Mouse (Mus musculus): ENCODE measurements around the gene Krtap19-2.

Krtap19-2 gene

DNA sequence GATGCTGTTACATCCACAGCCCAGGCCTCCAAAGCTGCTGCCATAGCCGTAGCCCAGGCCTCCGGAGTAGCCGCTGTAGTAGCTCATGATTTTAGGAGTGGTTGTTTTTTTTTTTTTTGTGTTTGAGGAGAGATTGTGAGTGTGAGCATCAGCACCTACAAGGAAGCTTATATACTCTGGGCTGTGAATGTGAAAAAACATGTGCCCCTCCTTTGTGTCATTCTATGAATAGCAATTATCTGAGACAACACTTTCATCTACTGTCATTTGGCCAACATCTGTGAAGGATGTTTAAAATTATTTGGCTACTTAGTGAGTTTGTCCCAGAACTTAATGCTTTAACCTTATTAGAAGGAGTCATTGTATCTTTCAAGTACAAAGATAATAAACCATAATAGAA is at the start of gene Krtap19-2:
Gene Krtap19-2 (minus strand): TSS at position 101 of the 400 bp plus-strand sequence.
- DNase-seq, result no peak

DNA sequence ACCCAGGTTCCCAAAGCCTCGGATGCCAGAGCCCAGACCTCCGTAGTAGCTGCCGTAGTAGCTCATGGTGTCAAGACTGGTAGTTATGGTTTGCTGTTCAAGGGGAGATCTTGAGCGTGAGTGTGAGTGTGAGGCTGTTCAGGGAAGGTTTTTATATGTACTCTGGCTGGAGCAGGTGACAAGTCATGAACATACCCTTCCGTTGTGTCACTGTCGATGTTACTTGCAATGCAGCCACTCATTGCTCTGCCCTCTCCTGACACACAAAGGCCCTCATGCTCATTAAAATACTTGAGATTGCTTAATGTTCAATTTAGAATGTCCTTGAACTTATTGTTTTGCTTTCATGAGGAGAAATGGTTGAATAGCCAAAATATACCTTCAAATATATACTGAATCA is 22.3 kb upstream of the Krtap19-2 start, which contains the start of gene Krtap19-5:
Gene Krtap19-5 (minus strand): TSS at position 101 of the 400 bp plus-strand sequence.
- DNase-seq, result no peak

DNA sequence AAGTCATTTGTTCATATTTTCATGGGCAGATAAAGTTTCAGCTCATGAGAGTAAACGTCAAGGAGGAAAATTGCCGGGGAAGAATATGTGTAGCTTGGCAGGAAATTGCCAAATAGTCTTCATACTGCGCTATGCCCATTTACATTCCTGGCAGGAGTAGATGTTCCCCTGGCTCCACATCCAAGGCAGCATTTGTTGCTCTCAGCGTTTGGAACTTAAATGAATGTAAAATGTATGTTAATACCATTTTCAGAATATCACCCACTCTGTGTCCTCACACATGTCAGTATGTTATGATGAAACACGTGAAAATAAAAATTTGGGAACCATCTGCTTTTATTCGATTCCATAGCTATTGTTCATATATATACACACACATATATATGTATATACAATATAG is 12.8 kb upstream of the Krtap19-2 start:
- DNase-seq, result no peak

DNA sequence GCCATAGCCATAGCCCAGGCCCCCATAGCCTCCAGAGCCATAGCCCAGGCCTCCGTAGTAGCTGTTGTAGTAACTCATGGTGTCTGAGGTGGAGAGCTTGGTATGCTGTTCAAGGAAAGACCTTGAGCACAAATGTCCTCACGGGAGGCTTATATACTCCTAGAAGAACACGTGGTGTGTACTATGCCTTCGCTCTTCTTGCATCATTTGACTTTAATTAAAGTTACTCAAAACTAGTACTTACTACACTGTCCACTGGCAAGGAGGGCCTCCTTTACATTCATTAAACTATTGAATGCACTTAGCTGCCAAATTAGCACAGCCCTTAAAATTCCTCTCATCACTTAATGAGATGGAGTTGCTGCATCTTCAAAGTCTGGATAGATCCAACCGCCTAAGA is 10.9 kb upstream of the Krtap19-2 start, which contains the start of gene Krtap19-4:
Gene Krtap19-4 (minus strand): TSS at position 101 of the 400 bp plus-strand sequence.
- no peak for DNase-seq

DNA sequence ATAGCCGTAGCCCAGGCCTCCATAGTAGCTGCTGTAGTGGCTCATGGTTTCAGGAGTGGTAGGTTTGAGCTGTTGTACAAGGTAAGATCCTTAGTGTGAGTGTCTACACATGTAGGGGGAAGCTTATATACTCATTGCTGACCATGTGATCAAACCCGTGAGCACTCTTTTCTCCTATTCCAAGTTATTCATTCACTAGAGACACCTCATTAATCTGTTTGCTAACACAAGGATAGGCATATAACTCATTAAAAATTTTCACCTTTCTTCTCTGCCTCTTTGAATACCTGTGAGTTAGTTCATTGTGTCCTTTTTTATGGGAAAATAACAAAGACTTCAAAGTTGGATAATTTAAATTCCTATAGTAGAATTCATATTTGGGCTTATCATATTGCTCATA is 3.9 kb upstream of the Krtap19-2 start, which contains the start of gene Krtap19-3:
Gene Krtap19-3 (minus strand): TSS at position 101 of the 400 bp plus-strand sequence.
- no peak for DNase-seq

DNA sequence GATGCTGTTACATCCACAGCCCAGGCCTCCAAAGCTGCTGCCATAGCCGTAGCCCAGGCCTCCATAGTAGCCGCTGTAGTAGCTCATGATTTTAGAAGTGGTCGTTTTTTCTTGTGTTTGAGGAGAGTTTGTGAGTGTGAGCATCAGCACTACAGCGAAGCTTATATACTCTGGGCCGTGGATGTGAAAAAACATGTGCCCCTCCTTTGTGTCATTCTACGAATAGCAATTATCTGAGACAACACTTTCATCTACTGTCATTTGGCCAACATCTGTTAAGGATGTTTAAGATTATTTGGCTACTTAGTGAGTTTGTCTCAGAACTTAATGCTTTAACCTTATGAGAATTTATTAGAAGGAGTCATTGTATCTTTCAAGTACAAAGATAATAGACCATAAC is 4.8 kb downstream of the Krtap19-2 start, which contains the start of gene Krtap19-1:
Gene Krtap19-1 (minus strand): TSS at position 101 of the 400 bp plus-strand sequence.
- DNase-seq, result no peak

DNA sequence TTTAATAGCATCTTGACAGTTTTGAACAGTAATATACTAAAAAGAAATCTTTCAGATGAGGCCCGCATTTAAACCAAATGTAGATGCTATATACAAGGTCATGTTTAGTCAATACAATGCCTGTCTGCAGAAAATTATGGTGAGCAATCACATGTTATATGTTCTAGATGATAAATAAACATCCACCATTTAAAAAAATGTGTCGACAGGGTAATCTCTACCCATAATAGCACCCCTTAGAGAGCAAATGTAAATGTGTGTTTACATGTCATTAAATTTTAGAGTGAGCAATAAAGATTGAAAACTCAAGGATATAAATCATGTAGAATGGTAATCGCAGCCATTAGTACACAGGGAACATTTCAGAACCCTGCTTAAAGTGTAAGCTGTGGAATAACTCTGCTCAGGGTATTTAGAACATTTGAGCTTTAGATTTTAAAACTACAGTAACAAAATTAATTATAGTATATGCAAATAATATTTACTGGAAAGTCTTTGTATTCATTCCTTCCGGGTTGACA is 9.1 kb downstream of the Krtap19-2 start:
- DNase-seq, result no peak

DNA sequence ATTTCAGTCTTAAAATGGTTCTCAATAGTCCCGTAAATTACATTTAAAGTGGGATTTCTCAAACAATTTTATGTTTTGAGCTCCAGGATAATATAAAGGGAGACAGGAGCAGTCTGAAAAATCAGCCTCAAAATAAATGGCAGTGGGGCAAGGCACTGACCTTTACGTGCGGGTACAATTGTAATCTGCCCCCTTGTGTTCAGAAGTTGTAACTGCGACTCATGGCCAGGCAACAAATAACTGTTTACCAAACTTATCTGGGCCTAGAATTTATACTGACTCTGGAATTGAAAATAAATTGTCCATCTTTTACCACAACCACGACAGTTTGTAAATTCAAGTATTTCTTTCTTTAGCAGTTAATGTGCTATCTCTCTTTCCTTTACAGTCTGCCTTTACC is 22.6 kb downstream of the Krtap19-2 start:
- peak; percentile 7 for DNase-seq

DNA sequence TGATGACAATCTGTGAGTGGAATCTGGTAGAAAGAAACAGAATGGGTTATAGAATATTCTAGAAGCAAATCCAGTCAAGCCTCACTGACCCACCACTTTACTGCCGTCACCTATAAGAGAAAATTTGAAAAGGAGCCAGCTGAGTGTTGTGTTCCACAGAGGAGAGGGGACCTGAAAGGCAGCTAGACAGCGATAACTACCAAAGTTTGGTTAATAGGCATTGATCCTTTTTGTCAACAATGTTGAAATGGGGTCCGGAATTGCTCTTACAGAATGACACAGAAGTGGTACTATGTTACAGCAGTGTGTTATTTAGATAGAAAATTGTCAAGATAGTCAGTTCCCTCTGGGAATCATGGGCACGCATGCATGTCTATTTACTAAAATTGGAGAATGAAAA is 25.5 kb downstream of the Krtap19-2 start:
- no peak for DNase-seq

DNA sequence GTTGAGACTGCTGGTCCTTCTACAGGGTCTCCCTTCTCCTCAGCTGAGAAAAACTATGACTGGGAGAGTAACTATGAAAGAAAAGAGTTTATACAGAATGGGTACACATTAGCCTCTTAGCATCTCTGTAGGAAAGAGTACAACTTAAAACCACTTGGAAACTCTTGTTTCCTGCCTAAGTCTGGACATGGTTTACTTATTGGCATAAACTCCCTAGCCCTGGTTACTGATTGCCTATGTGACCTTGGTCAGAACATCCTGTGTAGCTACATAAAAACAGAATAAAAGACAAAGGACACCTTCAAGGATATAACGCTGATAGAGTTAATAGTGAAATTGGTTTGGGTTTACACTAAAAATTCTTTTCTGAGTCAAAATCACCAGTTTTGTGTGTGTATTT is 26.7 kb downstream of the Krtap19-2 start:
- DNase-seq, result no peak

DNA sequence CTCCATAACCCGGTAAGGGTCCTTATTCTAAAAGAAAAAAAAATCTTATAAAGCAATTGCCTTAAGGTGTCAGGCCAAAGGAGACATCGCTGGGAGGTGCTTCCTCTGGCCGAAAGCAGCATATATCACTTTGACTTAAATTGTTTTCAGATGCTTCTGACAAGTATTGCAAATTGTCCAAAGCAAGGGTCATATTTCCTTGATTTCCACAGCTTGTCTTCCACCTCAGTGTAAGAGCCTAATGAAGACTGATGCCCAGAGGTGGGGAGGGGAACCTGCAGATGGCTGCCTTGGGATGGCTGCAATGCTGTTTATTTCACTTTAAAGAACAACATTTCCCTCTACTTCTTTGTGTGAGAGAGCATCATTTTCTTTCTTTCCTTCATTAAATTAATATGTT is 47.1 kb downstream of the Krtap19-2 start:
- DNase-seq, result no peak

DNA sequence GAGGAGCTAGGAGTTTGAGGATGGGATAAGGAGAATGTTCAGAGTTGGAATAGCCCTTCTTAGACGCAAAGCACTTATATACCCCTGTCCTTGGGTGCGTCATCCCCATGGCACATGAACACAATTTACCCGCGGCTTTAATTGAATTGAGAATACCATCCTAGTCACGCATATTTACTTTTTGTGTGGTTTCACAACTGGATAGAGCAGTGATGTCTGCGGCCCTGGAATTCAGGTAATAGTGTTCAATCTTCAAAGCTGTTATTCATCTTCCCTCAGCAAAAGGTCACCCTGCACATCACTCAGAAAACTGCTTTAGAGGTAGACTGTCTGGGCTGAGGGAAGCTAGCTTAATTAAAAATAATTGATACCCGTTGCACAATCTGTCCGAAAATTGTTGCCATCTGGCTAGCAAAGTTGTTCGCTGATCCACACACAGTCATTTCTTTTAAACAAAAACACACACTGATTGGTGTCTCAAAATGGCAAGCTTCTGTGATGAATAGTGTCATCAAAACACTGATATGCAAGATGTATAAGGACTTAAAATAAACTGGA is 47.9 kb downstream of the Krtap19-2 start, which contains the start of gene Krtap14:
Gene Krtap14 (minus strand): TSS at position 51 of the 558 bp plus-strand sequence.
- no peak for DNase-seq

DNA sequence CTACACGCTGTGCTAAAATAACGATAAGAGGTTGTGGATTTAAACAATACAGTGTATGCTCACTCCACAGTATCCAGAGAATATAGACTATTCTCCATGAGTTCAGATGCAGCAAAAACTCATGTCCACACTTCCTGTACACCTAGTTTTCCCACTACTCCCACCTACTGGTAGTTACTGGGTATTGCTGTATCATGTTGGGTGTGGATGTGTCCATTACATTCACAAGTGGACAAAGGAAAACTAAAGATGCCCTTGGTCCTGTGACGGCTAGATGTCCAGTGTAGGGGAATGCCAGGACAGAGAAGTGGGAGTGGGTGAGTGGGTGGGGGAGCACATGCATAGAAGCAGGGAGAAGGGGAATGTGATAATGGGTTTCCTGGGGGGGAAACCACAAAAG is 50.3 kb downstream of the Krtap19-2 start:
- DNase-seq, result peak; percentile 30
